Mouse (Mus musculus) thymus, postnatal 10 days (tissue): ENCODE data around the gene Lgals9.
"Not testable (repeated sequence)": the region's sequence is repeated elsewhere in the genome, so short reads cannot be mapped to it uniquely, and the experiment has no call there.

ENCODE experiments used
- DNase-seq, 2 experiments: peaks; one replicate each; pipeline ENCODE4 v3.0.0; 2021; ENCODE audit warnings: low spot score in 2 of 2

Gene Lgals9

DNA sequence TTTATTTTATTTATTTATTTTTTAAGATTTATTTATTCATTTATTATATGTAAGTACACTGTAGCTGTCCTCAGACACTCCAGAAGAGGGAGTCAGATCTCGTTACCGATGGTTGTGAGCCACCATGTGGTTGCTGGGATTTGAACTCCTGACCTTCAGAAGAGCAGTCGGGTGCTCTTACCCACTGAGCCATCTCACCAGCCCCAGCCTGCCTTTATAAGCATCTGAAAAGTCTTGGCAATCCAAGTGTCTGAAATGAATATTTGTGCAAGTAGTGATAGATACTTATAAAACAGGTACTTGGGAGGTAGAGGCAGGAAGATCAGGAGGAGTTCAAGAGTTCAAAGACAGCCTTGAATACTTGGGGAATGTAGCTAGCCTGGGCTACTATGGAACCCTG lies 22.6 kb upstream of the Lgals9 start:
- DNase-seq = peak in 1 of 2 experiments; percentile 2

DNA sequence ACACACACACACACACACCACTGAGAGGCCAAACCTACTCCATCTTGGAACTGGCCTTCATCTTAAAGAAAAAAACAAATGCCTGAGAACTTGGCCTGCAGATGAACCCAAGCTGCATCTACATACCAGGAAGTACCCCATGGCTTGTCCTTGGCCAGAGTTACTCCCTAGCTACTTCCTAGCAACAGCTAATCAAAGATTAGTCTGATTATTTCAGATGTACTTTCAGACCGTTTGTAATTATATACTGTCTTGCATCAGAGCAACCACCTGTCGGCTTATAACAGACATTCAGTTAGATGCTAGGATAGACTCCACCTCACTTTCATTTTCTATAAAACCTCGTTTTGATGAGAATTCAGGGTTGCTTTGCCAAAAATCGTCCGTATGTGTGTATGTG lies 21.7 kb upstream of the Lgals9 start:
- DNase-seq = peak; percentile 5 to 6

DNA sequence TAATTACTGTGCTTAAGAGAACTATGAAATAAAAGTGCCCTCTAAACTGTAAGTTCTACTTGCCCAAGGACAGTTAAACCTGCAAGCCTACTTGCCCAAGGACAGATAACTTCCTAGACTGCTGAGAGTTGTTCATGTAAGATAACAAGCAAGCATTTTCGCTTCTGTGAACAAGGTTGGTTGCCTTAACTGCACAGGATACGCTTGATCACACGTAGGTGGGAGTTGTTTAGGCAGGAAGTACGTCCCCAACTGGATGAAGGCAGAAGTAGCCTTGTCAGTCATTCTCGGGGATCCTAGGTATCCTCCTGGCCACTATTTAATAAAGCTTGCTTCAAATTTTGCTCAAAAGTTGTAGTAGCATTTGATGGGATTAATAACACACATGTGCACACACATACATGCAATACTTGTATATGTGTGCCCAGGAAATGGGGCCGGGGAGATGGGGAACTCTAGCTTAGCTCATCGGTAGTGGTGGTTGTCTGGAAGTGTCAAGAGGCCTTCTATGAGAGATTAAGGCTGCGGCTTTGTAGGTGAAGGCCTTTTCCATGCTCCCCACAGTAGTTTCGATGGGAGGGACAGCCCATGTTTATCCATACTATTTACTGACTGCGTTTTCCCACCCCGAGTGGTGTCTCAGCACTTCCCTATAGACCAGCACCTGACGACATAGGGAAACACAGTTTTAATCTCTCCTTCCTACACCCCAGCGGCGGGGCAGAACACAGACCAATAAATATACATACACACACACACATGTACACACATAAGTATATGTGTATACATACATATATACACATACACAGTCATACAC lies 21.0 kb upstream of the Lgals9 start:
- peak; percentile 9 to 11 for DNase-seq

DNA sequence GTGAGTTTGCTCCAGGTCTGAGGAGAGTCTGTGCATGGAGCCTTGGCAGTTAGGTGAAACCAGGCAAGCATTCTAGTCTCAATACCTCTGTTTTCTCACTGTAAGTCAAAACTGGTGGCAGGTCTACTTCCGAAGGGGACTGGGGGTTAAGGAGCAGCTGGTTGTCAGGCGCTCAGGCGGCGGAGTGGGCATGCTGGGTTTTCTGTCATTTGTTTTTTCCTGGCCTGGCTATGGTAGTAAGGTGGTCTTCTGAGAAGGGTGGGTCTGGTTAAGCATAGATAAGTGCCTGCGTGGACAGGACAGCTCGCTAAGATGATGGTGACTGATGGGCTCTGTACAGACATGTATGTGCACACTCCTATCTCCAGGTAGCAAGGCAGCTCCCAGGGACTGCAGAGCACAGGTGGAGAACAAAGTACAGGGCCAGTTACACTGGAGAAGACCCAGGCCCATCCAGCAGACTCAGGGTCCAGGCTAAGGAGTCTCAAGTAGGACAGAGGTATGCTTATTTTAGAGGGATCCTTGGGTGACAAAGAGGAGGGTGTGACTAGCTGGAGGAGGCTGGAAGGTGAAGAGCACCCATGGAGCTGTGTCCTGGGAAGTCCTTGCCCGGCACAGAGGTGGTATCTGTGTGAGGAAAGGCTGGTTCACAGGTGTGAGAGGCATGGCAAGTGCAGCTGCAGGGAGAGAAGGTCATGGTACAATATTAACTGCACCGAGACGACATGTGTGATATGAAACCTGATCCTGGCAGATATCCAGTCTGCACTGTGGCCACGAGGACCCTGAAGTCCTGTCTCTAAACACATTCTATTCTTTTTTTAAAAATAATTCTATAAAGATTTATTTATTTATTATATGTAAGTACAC lies 19.3 kb upstream of the Lgals9 start:
- no peak for DNase-seq

DNA sequence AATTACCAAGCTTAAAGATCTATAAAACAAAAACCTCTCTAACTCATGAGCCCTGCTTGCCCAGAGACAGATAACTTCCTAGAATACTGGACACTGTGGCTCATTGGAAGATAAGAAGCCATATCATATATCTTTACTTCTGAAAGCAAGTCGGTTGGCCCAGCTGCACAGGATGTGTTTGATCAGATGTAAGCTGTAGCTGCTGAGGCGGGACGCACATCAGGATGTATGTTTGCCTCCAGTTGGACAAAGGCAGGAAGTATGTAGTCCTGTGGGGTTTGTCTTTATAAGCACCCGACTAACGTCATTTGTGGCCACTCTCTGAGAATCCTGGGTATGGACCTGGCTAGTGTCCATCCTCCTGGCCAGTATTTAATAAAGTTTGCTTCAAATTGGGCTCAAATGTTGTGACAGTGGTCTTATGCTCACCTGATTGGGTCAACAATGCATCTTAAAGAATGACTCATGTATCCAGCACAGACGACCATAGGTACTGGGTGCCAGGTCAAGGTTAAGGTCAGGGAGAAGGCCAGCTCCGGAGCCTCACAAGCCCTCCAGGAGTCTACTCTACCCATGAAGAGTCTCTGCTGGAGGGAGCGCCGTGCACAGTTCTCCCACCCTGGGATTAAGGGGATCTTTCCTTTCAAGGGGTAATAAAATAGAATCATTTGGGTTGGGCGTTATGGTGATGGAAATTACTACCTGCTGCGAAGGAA lies 18.5 kb upstream of the Lgals9 start:
- peak; percentile 73 to 79 for DNase-seq

DNA sequence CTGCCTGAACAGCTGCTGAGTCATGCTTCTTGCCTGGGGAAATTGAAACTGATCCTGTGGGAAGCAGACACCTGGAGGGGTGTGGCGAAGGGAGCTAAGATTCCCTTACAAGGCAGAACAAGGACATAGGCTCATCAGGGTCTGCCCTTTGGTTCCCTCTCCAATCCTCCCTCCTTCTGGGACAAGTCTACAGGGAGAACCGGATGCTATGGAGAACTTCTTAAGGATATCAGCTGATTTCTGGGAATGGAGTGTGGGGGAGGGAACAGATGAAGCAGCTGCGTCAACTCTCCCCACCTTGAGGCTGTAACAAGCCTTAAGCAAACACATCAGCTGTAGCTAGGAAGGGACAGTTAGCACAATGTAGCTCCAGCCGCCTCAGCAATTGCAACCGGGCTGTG lies 17.8 kb upstream of the Lgals9 start:
- no peak for DNase-seq

DNA sequence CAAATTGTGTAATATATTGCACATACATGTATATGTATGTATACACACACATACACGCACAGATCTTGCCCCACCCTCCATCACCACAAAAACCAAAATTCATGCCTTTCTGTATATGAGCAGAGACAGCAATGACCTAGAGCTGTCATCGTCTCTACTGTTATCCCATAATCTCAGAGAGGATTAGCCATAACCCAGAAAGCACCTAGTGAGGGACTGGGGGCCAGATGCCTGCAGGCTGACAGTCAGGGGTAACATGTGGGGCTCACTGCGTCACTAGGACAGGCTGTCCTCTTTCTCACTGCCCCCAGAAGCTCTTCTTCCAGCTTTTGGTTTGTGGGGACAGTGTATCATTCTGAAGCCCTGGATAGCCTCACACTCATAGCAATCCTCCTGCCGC lies 17.1 kb upstream of the Lgals9 start:
- DNase-seq = no peak

DNA sequence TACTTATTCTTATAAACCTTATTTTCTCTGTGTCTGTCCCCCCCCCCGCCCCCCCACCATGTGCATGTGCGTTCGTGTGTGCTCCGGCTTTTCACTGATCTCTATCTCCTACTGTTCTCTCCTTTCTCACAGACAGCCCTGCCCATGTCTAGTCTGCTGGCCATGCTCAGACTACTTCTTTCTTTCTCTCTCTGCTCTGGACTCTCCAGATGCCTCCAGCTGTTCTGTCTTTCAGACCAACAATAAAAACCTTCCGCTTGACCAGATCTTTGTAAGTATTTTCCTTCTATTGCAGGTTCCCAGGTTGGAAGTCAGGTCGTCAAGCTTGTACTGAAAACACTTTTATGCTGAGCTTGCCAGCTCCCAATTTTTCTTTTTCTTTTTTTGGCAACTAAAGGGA lies 14.4 kb upstream of the Lgals9 start:
- DNase-seq = no peak

DNA sequence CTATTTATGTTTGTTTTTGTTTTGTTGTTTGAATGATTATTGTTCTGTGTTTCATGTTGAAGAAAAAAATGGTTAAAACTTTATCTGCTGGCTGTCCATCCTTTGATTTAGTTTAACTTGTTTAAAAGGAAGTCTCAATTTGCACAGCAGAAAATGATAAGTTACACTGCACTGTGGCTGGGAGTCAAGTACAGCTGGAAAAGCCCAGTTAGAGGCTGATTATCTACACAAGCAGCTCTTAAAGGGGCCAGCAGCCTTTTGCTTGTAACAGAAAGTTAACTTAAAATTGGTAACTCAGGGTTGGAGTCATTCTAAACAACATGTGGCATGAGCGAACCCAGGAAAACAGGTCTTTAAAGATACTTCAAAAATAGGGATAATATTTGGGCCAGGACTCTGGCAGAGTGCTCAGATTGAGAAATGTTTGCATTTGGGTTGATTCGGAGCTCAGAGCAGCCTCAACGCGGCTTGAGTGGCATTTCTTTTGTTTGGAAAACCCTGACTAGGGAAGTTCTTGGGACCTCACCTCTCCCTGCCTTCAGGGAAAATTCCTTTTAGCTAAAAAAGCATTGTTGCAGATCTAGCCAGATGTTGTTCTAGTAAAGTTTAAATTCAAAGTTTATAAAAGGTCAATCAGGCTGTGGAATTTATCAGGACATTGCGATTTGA lies 6.3 kb upstream of the Lgals9 start:
- DNase-seq = not testable (repeated sequence)

DNA sequence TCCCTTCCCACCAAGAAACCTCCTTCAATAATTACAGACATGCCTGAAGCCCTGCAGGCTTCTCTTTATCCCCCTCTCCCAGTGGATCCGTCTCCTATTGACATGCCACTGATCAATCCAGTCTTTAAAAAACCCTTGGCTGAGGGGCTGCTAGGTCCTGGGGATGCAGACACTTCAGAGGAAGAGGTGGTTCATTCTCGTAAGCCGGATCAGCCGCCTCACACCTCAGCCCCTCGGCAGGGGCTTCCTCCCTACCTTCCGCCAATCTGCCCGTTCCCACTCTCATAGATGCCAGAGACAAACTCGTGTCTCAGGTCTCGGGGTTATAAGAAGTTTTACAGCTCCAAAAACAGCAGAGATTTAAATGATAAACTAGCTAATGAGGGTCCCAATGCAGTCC lies 5.3 kb upstream of the Lgals9 start:
- DNase-seq = no peak

DNA sequence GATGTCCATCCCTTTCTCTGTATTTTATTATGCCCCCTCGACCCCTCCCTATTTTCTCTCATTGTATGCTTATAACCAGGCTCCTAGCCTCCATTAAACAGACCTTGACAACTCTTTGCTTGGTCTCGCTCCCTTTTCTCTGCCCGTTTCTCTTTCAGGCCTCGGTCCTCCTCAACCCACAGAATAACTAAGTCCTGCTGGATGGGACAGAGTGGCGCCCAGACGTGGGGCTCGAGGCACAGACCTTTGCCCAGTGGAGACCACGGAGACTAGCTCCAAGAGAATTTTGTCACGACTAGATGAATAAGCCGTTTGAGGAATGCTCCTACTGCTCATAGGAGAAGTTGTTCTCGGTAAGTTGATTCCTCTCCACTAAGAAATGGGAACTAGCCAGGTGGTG lies 4.5 kb upstream of the Lgals9 start:
- not testable (repeated sequence) for DNase-seq

DNA sequence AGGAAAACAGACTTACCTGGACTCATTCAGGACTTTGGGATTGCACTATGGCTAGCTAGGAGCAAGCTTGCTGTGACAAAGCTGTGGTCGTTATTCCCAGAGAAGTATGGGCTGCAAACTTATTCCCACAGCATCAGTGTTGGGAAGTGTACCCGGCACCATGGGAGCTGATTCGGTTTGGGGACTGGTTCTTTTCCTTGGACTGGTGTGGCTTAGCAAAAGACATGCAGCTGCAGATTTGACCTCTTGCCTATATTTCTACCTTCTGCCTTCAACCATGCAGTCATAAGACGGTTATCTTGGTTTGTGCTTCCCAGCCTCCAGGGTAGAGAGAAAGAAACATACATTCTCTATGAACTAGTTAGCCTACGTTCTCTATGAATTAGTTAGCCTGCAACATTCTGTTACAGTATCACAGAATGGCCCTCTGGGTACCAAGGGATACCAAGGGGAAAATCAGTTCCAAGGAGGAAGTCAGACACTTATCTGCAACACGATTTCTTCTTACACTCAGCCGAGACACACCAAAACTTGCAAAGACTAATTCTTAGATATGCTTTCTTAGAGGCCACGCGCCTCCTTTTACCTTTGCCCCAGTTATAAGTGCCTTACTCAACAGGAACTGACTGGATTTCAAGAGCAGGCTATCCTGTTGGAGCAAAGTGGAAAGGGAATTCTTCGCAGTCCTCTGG lies 1.7 kb upstream of the Lgals9 start:
- no peak for DNase-seq

DNA sequence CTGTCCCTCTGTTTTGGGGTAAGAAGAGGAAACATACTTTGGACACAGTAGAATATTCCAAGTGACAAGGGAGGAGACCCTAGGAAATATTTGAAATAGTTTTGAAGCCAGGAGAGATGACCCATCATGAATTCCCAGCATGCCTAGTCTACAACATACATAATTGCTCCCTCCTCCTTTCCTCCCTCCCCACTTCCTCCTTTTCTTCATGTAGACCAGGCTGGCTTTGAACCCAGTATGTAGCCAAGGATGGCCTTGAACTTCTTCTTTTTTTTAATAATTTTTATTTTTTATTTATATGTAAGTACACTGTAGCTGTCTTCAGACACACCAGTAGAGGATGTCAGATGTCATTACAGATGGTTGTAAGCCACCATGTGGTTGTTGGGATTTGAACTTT lies 759 bp upstream of the Lgals9 start:
- DNase-seq = no peak

DNA sequence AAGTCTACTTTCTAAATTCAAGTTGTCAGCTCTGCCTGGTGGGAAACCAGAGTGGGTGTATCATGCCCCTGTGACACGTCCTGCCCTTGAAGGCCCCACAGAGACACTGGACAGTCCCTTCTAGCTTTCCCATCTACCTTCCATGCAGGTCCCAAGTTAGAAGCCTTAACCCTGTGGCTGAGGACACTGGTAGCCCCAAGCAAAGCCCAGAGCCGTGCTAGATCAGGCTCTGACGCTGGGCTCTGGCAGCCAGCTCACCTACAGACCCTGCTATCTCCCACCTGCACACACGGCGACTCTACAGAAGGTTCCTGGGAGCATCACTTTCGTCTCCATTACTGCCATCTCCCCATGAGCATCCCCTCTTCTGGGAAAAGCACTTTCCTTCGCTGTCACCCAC lies 1.2 kb downstream of the Lgals9 start:
- DNase-seq = no peak

DNA sequence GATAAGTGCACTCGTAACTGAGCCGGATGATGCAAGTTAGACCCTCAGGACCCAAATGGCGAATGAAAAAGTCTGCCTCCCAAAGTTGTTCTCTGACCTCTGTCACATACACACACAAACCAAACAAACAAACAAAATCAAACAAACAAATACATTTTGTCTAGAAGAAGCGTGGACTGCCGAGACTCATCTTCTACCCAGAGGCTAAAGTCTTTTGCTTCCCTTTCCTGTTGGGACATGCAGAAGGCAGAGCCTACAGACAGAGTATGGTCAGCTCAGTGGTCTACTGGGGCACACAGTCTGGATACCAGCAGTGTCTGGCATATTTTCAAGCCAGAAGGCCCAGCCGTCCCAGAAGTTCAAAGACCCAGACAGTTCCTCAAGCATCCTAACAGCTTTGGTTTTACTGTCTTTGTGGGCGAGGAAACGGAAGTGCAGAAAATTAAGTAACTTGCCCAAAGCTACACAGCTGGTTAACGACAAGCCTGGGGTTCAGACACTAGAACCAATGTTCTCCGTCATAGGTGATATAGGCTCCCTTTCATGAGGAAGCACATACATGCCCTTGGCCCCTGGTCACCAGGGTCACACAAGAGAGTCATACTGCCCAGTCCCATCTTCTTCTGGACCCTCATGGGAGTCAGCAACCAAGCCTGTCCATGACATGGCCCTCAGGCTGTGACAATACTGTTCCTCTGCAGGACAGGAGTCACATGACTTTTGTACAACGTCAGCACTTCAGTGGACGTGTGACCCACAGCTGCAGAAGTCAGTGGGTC lies 2.0 kb downstream of the Lgals9 start:
- peak; percentile 39 to 53 for DNase-seq

DNA sequence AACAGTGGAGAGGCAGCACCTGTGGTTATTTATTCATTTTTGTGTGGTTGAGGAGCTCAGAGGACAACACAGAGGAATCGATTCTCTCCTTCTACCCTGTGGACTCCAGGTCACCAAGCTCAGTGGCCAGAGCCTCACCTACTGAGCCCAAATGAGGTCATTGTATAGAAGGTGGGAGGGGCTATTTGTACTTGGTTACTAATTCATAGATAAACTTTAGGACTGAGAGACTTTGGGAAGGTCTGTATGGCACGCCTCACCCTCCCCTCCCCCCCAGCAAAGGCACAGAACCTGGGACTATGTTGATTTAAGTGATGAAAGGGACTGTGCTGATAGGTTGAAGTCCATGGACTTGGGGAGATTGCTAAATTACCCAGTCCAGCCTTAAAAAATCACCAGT lies 2.7 kb downstream of the Lgals9 start:
- no peak for DNase-seq

DNA sequence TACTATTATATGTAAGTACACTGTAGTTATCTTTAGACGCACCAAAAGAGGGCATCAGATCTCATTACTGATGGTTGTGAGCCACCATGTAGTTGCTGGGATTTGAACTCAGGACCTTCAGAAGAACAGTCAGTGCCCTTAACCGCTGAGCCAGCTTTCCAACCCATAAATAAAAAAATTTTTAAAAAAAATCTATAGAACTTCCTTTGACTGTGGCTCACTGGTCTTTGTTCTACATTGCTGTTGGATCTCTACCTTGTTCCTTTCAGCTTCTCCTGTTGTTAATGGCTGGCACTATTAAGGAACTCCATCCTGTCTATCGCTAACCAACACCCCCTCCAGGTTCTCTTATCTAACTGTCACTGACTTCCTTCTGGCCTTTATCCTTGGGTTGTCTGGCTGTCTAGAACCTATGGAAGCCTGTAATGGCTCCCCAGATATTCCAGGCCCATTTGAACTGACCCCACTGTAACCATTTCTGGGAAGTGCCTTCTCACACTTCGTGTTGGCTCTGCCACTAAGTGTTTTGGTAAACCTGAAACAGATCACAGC lies 4.6 kb downstream of the Lgals9 start:
- no peak for DNase-seq

DNA sequence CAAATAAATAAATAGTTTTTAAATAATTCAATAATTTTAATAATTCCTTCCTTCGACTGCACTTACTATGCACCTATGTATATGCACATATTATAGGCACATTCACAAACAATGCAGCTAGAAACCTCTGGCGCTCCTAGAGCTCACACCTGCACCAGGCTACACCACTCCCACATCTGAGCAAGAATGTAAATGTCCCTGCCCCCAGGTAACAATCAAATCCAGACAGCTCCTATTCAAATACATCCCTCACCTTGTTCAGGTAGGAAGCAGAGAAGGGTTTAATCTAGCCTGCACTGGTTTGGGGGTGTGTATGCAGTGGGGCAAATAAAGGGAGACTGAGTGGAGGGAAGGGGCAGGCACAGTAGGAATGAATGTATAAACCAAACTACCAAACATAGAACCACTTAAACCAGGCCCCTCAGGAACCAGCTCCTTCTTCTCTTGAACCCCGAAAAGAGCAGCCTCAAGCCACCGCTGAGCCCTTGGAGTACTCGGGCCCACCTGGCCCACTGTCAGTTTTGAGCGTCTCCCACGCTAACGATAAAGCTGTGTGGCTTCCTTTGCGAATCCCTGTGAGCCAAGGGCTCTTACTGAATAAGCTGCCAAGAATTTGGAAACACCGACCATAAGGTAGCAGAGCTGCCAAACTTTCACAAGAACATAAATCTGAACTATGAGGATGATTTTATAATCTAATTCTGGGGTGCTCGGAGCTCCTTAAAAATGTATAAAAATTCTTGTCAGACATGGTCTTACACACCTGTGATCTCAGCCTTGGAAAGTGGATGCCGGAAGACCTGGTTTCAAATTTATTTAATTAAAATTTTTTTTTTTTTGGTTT lies 6.3 kb downstream of the Lgals9 start:
- no peak for DNase-seq
